Mouse (Mus musculus) limb, embryonic 15.5 days (tissue): ENCODE results near the gene Stt3b. TPM values are rescaled to one million over a fixed set of nuclear protein-coding genes. Genes with fewer than 3 reads are reported as not detected.

Source experiments
- ATAC-seq: fragments of 200-750 bp; cut with Nextera tagmentation; 2 replicates; pipeline ENCODE4 v1.8.0; 2017; ENCODE audit warnings: low read depth, moderate TSS enrichment; ENCODE audit not compliant: insufficient number of reproducible peaks, low FRiP score, low TSS enrichment
- H3K27ac ChIP-seq: fragments of 300-500 bp; sonication (generic); 2 replicates; pipeline ENCODE4 v1.5.1; 2015; ENCODE audit warnings: moderate library complexity, mild to moderate bottlenecking, inconsistent platforms
- H3K27me3 ChIP-seq: fragments of 300-500 bp; sonication (generic); 2 replicates; pipeline ENCODE4 v1.6.1; 2015; ENCODE audit warnings: inconsistent platforms
- H3K36me3 ChIP-seq: fragments of 300-500 bp; sonication (generic); 2 replicates; pipeline ENCODE4 v1.6.1; 2015; ENCODE audit warnings: inconsistent platforms
- H3K4me1 ChIP-seq: fragments of 300-500 bp; sonication (generic); 2 replicates; pipeline ENCODE4 v1.6.1; 2015; ENCODE audit warnings: inconsistent platforms
- H3K4me2 ChIP-seq: fragments of 300-500 bp; sonication (generic); 2 replicates; pipeline ENCODE4 v1.6.1; 2015; ENCODE audit warnings: mild to moderate bottlenecking, inconsistent platforms
- H3K4me3 ChIP-seq: fragments of 300-500 bp; sonication (generic); 2 replicates; pipeline ENCODE4 v1.5.1; 2015; ENCODE audit warnings: mild to moderate bottlenecking, inconsistent platforms
- H3K9ac ChIP-seq: fragments of 300-500 bp; sonication (generic); 2 replicates; pipeline ENCODE4 v1.6.1; 2015; ENCODE audit warnings: inconsistent platforms
- H3K9me3 ChIP-seq: fragments of 300-500 bp; sonication (generic); 2 replicates; pipeline ENCODE4 v1.6.1; 2016; ENCODE audit warnings: inconsistent platforms
- WGBS: fragments of 180-500 bp; shearing (Covaris S2); methylation state at CpG from one replicate; pipeline ENCODE4 v1.1.7; 2015; 5-methylcytosine and 5-hydroxymethylcytosine counted together
- polyA plus RNA-seq: library from polyadenylated mRNA; unstranded; fragments of >200 nt; fragmentation: Nextera tagmentation; extraction: Ambion mirVana; gene quantifications from 2 replicates; pipeline ENCODE4 v1.2.1, GENCODE M21; 2015

Stt3b gene
- polyA plus RNA-seq, 1 experiment from 2014 or later: 98.8 TPM

- WGBS: 79% methylated on average over 5 of the region's 5 CpGs
- ATAC-seq: no peak
- no peak overlapping the region for H3K27ac ChIP-seq
- no peaks in the 10 kb centered on the region for H3K36me3 ChIP-seq
- H3K4me2 ChIP-seq: no peak overlapping the region
- no peaks in the 10 kb centered on the region; the same call in 1 of the 2 replicates for H3K4me1 ChIP-seq
- H3K27me3 ChIP-seq: no peaks in the 10 kb centered on the region
- H3K9me3 ChIP-seq: no peaks in the 10 kb centered on the region
- no peak overlapping the region for H3K9ac ChIP-seq
- H3K4me3 ChIP-seq: no peak overlapping the region
These were observed 3.6 kb upstream of the Stt3b start for GRCm38 (mm10) chr9:115313830-115314229.

DNA sequence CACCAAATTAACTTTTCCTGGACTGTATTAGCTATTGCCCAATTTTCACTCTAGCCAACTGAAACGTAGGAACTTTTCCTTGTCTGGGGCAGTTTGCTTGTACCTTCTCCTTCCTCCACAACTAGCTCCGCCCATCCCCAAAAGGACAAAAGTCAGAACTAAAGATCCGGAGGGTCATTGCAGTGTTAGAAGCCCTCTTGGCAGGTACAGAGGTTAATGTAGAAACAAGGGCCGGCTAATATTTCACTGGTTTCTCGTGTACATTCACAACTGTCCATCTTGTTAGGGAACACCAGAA, 951 bp upstream of the Stt3b start:
- H3K9me3 ChIP-seq: no peaks in the 10 kb centered on the region
- WGBS: 7% methylated on average over 5 of the region's 5 CpGs
- H3K27ac ChIP-seq: peak overlapping the region; percentile 98
- H3K4me1 ChIP-seq: peaks cover 19% of the 10 kb centered on the region
- no peak for ATAC-seq
- H3K27me3 ChIP-seq: no peaks in the 10 kb centered on the region
- H3K36me3 ChIP-seq: no peaks in the 10 kb centered on the region
- H3K4me3 ChIP-seq: peak overlapping the region; percentile 97
- H3K9ac ChIP-seq: peak overlapping the region; percentile 67; the same call in 1 of the 2 replicates
- H3K4me2 ChIP-seq: peak overlapping the region; percentile 59

- Histone ChIP-seq H3K36me3 (no peaks in the 10 kb centered on the region), H3K4me3 (peak overlapping the region; percentile 97), H3K4me2 (peak overlapping the region; percentile 51), H3K27ac (peak overlapping the region; percentile 98), H3K9me3 (no peaks in the 10 kb centered on the region), H3K4me1 (peaks cover 21% of the 10 kb centered on the region), H3K27me3 (no peaks in the 10 kb centered on the region), H3K9ac (peak overlapping the region; percentile 99)
- whole genome bisulfite sequencing: 0% methylated on average over 36 of the region's 42 CpGs
- ATAC-seq: peak; percentile 83
These were observed 260 bp downstream of the Stt3b start for GRCm38 (mm10) chr9:115309977-115310345.

DNA sequence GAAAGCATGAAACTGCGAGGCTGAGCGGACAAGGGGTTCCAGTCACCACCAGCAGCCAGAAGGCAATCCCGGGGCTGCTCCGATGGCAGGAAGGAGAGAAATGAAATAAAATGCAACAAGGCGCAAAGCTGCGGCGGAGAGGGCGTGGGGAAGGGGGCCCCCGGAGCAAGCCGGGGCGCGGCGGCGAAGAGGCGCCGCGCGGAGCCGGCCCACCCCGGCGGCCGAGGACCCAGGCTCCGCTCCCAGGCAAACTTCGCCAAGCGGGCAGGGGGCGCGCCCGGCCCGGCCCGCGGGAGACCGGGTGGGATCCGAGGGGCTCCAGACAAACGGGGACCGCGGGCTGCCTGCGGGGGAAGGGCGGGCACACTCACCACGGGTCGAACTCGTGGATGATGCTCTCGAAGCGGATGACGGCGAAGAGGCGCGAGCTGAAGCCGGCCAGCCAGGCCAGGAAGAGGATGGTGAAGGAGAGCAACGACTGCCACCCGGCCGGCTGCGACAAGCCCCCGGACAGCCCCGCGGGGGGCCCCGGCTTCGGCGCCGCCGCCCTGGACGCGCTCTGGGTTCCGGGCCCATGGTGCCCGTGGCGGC, 745 bp downstream of the Stt3b start:
- Histone ChIP-seq H3K9me3 (no peaks in the 10 kb centered on the region), H3K9ac (peak overlapping the region; percentile 99), H3K36me3 (no peaks in the 10 kb centered on the region), H3K27me3 (no peaks in the 10 kb centered on the region), H3K4me2 (peak overlapping the region; percentile 51), H3K4me3 (peak overlapping the region; percentile 97), H3K27ac (peak overlapping the region; percentile 98), H3K4me1 (peaks cover 24% of the 10 kb centered on the region)
- ATAC-seq: no peak
- WGBS: under 1% methylated on average over 64 of the region's 65 CpGs

DNA sequence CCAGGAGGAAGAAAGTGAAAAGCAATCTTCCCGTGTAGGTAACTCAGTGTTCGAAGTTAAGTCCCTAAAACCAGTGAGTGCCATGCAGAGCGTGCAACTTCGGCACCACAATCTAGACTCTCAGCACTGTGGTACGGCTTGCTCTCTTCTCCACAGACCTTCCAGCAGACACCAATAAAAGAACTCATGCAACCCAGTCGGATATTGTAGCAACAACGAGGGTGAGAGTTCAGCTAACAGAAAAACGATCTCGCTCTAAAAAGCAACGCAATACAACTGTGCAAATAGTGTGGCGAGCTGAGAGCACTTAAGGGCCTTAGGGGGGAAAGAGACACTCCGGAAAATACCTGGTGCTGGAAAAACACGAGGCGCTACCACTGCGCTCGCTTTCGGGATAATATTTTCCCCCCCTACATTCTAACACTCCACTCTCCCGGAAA, 1.3 kb downstream of the Stt3b start:
- no peak for ATAC-seq
- no peaks in the 10 kb centered on the region for H3K9me3 ChIP-seq
- no peaks in the 10 kb centered on the region for H3K27me3 ChIP-seq
- WGBS: 0% methylated on average over 18 of the region's 18 CpGs
- peak overlapping the region; percentile 51 for H3K4me2 ChIP-seq
- H3K27ac ChIP-seq: peak overlapping the region; percentile 98
- peak overlapping the region; percentile 97 for H3K4me3 ChIP-seq
- peak overlapping the region; percentile 99 for H3K9ac ChIP-seq
- peaks cover 24% of the 10 kb centered on the region for H3K4me1 ChIP-seq
- no peaks in the 10 kb centered on the region for H3K36me3 ChIP-seq

DNA sequence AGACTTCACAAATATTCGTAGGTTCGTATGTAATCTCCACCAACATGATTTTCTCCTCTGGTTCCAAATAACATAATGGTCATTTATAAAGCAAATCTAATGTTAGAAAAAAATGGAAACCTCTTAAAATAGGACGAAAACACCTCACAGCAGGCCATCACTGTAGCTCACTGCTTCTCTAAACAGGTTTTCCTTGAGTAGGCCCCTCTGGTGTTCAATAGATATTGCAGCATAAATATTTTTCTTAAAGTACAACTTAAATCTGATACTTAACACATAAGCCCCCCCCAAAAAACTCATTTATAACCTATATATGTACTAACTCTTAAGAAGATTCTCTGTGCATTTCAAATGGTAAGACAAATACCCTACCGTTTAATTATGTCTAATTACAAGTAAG, 1.8 kb downstream of the Stt3b start:
- no peak for ATAC-seq
- no peaks in the 10 kb centered on the region for H3K36me3 ChIP-seq
- H3K27me3 ChIP-seq: no peaks in the 10 kb centered on the region
- H3K9me3 ChIP-seq: no peaks in the 10 kb centered on the region
- 11% methylated on average over 4 of the region's 4 CpGs for WGBS
- H3K9ac ChIP-seq: peak overlapping the region; percentile 99
- peak overlapping the region; percentile 51 for H3K4me2 ChIP-seq
- H3K4me1 ChIP-seq: peaks cover 24% of the 10 kb centered on the region
- H3K4me3 ChIP-seq: peak overlapping the region; percentile 97
- no peak overlapping the region for H3K27ac ChIP-seq

GRCm38 (mm10) chr9:115306202-115306601, 4.0 kb downstream of the Stt3b start:
- H3K27me3 ChIP-seq: no peaks in the 10 kb centered on the region
- H3K9ac ChIP-seq: no peak overlapping the region
- peak overlapping the region; percentile 97 for H3K4me3 ChIP-seq
- H3K9me3 ChIP-seq: no peaks in the 10 kb centered on the region
- H3K4me1 ChIP-seq: peaks cover 31% of the 10 kb centered on the region
- no peak for ATAC-seq
- peak overlapping the region; percentile 51 for H3K4me2 ChIP-seq
- no peak overlapping the region for H3K27ac ChIP-seq
- 13% methylated on average over 6 of the region's 6 CpGs for WGBS
- 0 out of 2 replicates have a peak, but pooled peaks cover 5% of the 10 kb centered on the region for H3K36me3 ChIP-seq

GRCm38 (mm10) chr9:115304149-115304548, 6.1 kb downstream of the Stt3b start:
- Histone ChIP-seq H3K36me3 (0 out of 2 replicates have a peak, but pooled peaks cover 5% of the 10 kb centered on the region), H3K9ac (no peak overlapping the region), H3K27me3 (no peaks in the 10 kb centered on the region), H3K9me3 (no peaks in the 10 kb centered on the region), H3K4me2 (no peak overlapping the region), H3K4me1 (peaks cover 32% of the 10 kb centered on the region), H3K4me3 (no peak overlapping the region), H3K27ac (no peak overlapping the region)
- 81% methylated on average over 4 of the region's 4 CpGs for WGBS
- ATAC-seq: no peak

DNA sequence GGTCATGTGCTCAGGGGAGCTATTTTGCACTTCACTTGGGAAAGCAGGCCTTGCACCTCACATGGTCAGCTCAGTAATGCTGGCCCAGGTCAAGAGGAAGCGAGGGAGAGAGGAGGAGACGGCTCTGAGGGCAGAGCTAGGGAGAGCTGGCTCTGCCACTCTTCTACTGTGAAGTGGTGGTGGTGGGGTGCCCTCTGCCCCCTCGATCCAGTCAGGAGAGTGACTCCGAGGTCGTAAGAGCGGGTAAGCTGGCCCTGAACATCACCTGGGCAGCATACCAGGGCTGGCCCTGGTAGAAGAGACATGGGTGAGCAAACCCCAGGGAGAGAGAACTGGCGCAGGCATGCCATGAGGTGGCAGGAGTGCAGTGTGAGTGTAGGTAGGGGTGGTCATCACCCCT, 8.6 kb downstream of the Stt3b start:
- Histone ChIP-seq H3K4me3 (no peak overlapping the region), H3K27ac (no peak overlapping the region), H3K36me3 (0 out of 2 replicates have a peak, but pooled peaks cover 5% of the 10 kb centered on the region), H3K4me1 (peaks cover 20% of the 10 kb centered on the region), H3K9me3 (no peaks in the 10 kb centered on the region), H3K9ac (no peak overlapping the region), H3K27me3 (no peaks in the 10 kb centered on the region), H3K4me2 (no peak overlapping the region)
- WGBS: 74% methylated on average over 7 of the region's 7 CpGs
- no peak for ATAC-seq

DNA sequence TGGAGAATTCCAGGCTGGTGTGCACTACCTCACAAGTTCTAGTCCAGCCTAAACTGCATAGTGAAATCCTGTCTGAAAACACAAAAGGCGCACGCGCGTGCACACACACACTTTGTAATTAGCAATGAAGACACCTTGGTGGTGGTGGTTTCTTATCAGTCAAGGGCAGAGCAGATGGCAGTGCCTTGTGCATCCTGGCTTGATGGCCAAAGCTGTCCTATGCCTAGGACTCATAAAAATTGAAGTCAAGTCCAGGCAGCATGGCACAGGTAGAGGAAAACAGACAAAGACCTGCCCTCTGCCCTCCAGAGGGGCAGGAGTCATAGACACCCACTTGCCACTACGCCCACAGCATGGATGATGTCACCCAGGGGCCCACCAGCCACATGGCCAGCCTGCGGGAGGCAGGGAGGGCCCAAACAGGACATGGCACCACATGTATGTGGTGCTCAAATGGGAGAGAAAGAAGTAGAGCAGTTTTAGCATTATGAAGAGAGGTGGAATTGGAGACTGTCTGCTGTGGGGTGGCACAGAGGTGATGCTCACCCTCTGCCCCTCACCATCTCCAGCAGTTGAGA, 9.1 kb downstream of the Stt3b start:
- no peak overlapping the region for H3K4me3 ChIP-seq
- H3K4me2 ChIP-seq: no peak overlapping the region
- WGBS: 92% methylated on average over 6 of the region's 6 CpGs
- peaks cover 16% of the 10 kb centered on the region for H3K4me1 ChIP-seq
- 0 out of 2 replicates have a peak, but pooled peaks cover 5% of the 10 kb centered on the region for H3K36me3 ChIP-seq
- no peak for ATAC-seq
- H3K27me3 ChIP-seq: no peaks in the 10 kb centered on the region
- no peaks in the 10 kb centered on the region for H3K9me3 ChIP-seq
- H3K27ac ChIP-seq: no peak overlapping the region
- no peak overlapping the region for H3K9ac ChIP-seq

DNA sequence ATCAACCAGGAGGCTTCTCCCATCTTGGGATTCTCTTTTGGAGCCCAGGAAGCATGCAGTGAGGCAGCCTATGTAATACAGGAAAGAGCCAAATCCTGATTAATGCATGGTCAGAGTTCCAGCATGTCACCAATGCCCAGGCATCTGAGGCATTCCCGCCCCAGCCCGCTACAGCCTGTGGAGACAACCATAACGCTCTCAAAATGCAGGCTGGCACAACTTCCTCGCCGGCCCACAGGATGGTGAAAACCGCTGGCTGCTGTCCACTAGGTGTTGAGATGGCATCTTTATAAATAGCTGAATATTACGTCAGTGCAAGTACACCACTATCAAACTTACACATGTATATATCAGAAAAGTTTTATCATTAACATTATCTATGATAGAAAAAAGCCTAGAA, 13.5 kb downstream of the Stt3b start:
- no peak overlapping the region for H3K4me3 ChIP-seq
- 74% methylated on average over 7 of the region's 7 CpGs for WGBS
- H3K9ac ChIP-seq: no peak overlapping the region
- H3K9me3 ChIP-seq: no peaks in the 10 kb centered on the region
- no peak overlapping the region for H3K27ac ChIP-seq
- no peak for ATAC-seq
- no peak overlapping the region for H3K4me2 ChIP-seq
- no peaks in the 10 kb centered on the region for H3K27me3 ChIP-seq
- 0 out of 2 replicates have a peak, but pooled peaks cover 5% of the 10 kb centered on the region for H3K36me3 ChIP-seq
- peaks cover 23% of the 10 kb centered on the region for H3K4me1 ChIP-seq

DNA sequence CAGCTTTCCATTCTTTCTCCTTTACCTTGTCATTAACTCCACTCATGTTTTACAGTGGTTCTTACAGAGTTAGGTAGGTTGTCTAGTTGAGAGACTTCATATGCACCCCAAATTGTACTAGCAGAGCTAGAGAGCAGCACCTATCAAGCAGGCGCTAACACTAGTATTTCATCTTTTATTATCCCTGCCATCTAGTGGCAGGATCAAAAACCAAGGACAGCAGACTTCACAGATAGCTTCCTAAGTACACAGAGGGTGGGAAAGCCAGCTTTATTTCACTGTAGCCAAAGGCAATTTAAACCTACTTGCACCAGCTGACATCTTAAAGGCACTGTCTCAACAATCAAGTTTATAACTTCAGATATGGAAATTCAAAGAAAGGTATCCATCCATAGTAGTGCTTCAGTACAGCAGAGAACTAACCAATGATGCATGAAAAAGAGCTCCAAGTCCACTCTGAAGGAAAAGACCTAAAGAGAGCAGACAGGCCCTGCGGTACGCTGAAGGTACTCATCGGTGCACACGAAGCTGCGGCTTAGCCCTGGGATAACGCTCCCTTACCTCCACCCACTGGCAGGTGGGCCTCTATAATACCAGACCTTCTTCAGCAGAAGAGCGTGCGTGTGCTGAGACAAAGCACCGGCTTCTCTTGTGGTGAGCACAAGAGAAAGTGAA, 16.2 kb downstream of the Stt3b start:
- Histone ChIP-seq H3K9me3 (no peaks in the 10 kb centered on the region), H3K27me3 (no peaks in the 10 kb centered on the region), H3K36me3 (no peaks in the 10 kb centered on the region), H3K9ac (no peak overlapping the region), H3K4me3 (no peak overlapping the region), H3K27ac (no peak overlapping the region), H3K4me2 (no peak overlapping the region), H3K4me1 (peaks cover 20% of the 10 kb centered on the region; the same call in 1 of the 2 replicates)
- WGBS: 72% methylated on average over 10 of the region's 10 CpGs
- ATAC-seq: no peak
